Mouse (Mus musculus) induced T-regulatory cell, adult 2 months (primary cell): ENCODE results near the gene 3110082J24Rik.

Source experiments
- DNase-seq: peaks from one replicate; pipeline ENCODE4 v3.0.0-alpha.2; 2012; ENCODE audit warnings: low read depth

Gene 3110082J24Rik

GRCm38 (mm10) chr5:30115718-30116117, 9.8 kb upstream of the 3110082J24Rik start:
- DNase-seq = no peak

- no peak for DNase-seq
Observed at GRCm38 (mm10) chr5:30114761-30115140, 8.9 kb upstream of the 3110082J24Rik start.

GRCm38 (mm10) chr5:30113881-30114760, 8.2 kb upstream of the 3110082J24Rik start:
- peak; percentile 75 for DNase-seq

GRCm38 (mm10) chr5:30112533-30113068, 6.7 kb upstream of the 3110082J24Rik start:
- DNase-seq = peak; percentile 36

GRCm38 (mm10) chr5:30111771-30112170, 5.9 kb upstream of the 3110082J24Rik start:
- DNase-seq = no peak

- DNase-seq = no peak
Observed at GRCm38 (mm10) chr5:30111126-30111525, 5.2 kb upstream of the 3110082J24Rik start.

- DNase-seq = no peak
Observed at GRCm38 (mm10) chr5:30110371-30111060, 4.6 kb upstream of the 3110082J24Rik start.

- DNase-seq = no peak
Observed at GRCm38 (mm10) chr5:30109899-30110298, 4.0 kb upstream of the 3110082J24Rik start.

GRCm38 (mm10) chr5:30108233-30108632, 2.3 kb upstream of the 3110082J24Rik start:
- DNase-seq = no peak

GRCm38 (mm10) chr5:30107611-30108041, 1.7 kb upstream of the 3110082J24Rik start:
- DNase-seq = no peak

GRCm38 (mm10) chr5:30107186-30107585, 1.3 kb upstream of the 3110082J24Rik start:
- no peak for DNase-seq

- DNase-seq = no peak
Observed at GRCm38 (mm10) chr5:30106756-30107155, 870 bp upstream of the 3110082J24Rik start.

- peak; percentile 28 for DNase-seq
Observed at GRCm38 (mm10) chr5:30104841-30105667, 832 bp downstream of the 3110082J24Rik start, which contains the start of gene Garem2. Garem2 (plus strand) TSS chr5:30105161.

GRCm38 (mm10) chr5:30104339-30104738, 1.5 kb downstream of the 3110082J24Rik start:
- peak; percentile 50 for DNase-seq

- no peak for DNase-seq
Observed at GRCm38 (mm10) chr5:30103340-30103739, 2.5 kb downstream of the 3110082J24Rik start.

- DNase-seq = no peak
Observed at GRCm38 (mm10) chr5:30098260-30098659, 7.6 kb downstream of the 3110082J24Rik start.

GRCm38 (mm10) chr5:30095731-30096130, 10.2 kb downstream of the 3110082J24Rik start:
- no peak for DNase-seq

GRCm38 (mm10) chr5:30094399-30094798, 11.5 kb downstream of the 3110082J24Rik start:
- DNase-seq = no peak

GRCm38 (mm10) chr5:30092701-30093100, 13.2 kb downstream of the 3110082J24Rik start:
- no peak for DNase-seq

GRCm38 (mm10) chr5:30072825-30073821, 32.8 kb downstream of the 3110082J24Rik start, which contains the start of gene Tyms:
Tyms (minus strand) TSS chr5:30073617.
- DNase-seq = peak; percentile 79
